Mouse (Mus musculus) G1E (cell line): ENCODE data around the gene Siah1a. TPM values are rescaled to one million over a fixed set of nuclear protein-coding genes. Genes with fewer than 3 reads are reported as not detected.
A peak's percentile ranks its signal among the peaks of the same experiment; 100 is the strongest.

Experiments used
- ATAC-seq: 2 replicates; pipeline ENCODE4 v1.8.0; 2016; ENCODE audit warnings: mild to moderate bottlenecking; ENCODE audit not compliant: insufficient number of reproducible peaks, poor library complexity, low FRiP score, severe bottlenecking; ENCODE audit errors: extremely low read depth
- DNase-seq: peaks from one replicate; pipeline ENCODE4 v3.0.0; 2012; ENCODE audit warnings: low spot score
- H3K27me3 ChIP-seq: 2 replicates; pipeline ENCODE4 v1.6.1; 2012; ENCODE audit warnings: mild to moderate bottlenecking, low read length, inconsistent platforms; ENCODE audit not compliant: insufficient read depth
- H3K36me3 ChIP-seq: replicated peaks from 2 replicates; pipeline ENCODE3; 2012; ENCODE audit warnings: mild to moderate bottlenecking, inconsistent platforms
- H3K4me1 ChIP-seq: 2 replicates; pipeline ENCODE4 v1.6.1; 2012; ENCODE audit warnings: low read depth, low read length, inconsistent platforms, mixed read lengths; ENCODE audit not compliant: insufficient read depth
- H3K4me3 ChIP-seq: 2 replicates; pipeline ENCODE4 v1.5.1; 2012; ENCODE audit warnings: low read depth, mild to moderate bottlenecking, inconsistent platforms, low read length, moderate library complexity, mixed read lengths
- H3K9me3 ChIP-seq: replicated peaks from 2 replicates; pipeline ENCODE4 v1.6.1; 2012; ENCODE audit warnings: inconsistent platforms
- CTCF ChIP-seq: IDR thresholded peaks from 2 replicates; pipeline ENCODE4 v1.5.1; 2012; ENCODE audit warnings: low read depth, low read length, inconsistent platforms, mixed read lengths
- GATA1 ChIP-seq: IDR thresholded peaks from 2 replicates; pipeline ENCODE4 v1.6.1; 2012; ENCODE audit warnings: borderline replicate concordance, low read length, inconsistent platforms, mixed read lengths
- GATA2 ChIP-seq: IDR thresholded peaks from 2 replicates; pipeline ENCODE4 v1.6.1; 2012; ENCODE audit warnings: low read depth, low read length, inconsistent platforms, borderline replicate concordance
- POLR2AphosphoS5 ChIP-seq: IDR thresholded peaks from 2 replicates; pipeline ENCODE4 v1.6.1; 2012; ENCODE audit warnings: low read depth, low read length, inconsistent platforms; ENCODE audit not compliant: insufficient replicate concordance
- TAL1 ChIP-seq: conservative IDR thresholded peaks from 2 replicates; pipeline ENCODE4 v1.6.1; 2012; ENCODE audit warnings: low read depth, low read length, inconsistent platforms, mixed read lengths
- polyA plus RNA-seq: library from polyadenylated mRNA; stranded (reverse); fragments of >175 nt; gene quantifications from 2 replicates; pipeline ENCODE4 v1.2.3, GENCODE M21; 2012
- total RNA-seq, 2 experiments: library from RNA; stranded (forward) in 1 of 2; stranded (reverse) in 1 of 2; fragments of 200-1000 nt in 1 of 2; fragments of >200 nt in 1 of 2; fragmentation: Nextera tagmentation in 1 of 2; gene quantifications; 2 replicates each; pipeline ENCODE4 v1.2.3; 2014 to 2017

Siah1a gene
- total RNA-seq (2014; fragmentation: Nextera tagmentation) (21.3 and 24.7 TPM in 2 replicates), total RNA-seq (2017) (17.2 and 21.0 TPM in 2 replicates), polyA plus RNA-seq (5.2 and 7.7 TPM in 2 replicates)

GRCm38 (mm10) chr8:86745221-86745934 is at the start of gene Siah1a, which contains the start of gene Gm10638:
Siah1a (minus strand) TSS chr8:86745934.
Gm10638 (plus strand) TSS chr8:86745699.
- no peak for TF ChIP-seq TAL1
- TF ChIP-seq GATA2: no peak
- TF ChIP-seq CTCF: no peak
- TF ChIP-seq GATA1: no peak
- TF ChIP-seq POLR2AphosphoS5: no peak
- H3K4me3 ChIP-seq: peak within 1 kb of the TSS; percentile 85
- peaks cover 3% of the 10 kb centered on the region; the same call in 1 of the 2 replicates for H3K27me3 ChIP-seq
- H3K9me3 ChIP-seq: no peaks in the 10 kb centered on the region
- H3K4me1 ChIP-seq: peaks cover 38% of the 10 kb centered on the region
- peak; percentile 52 for ATAC-seq
- DNase-seq: peak; percentile 48
- peaks cover 6% of the 10 kb centered on the region for H3K36me3 ChIP-seq

DNA sequence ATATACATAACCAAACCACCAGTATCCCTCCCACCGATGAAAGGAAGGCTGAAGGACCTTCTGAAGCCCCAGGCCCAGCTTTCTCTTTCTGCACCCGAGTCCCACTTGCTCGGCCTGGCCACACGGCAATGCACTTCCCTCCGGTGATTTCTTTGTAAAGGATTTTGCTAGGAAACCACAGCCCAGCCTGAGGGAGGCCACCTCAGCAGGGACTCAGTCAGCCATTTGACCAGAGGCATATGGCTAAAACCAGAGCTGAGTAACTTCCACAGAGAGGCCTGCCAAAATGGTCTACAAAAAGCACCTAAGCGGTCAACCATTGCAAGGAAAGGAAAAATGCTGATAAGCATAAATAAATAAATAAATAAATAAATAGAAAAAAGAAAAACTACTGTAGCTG is 49.0 kb upstream of the Siah1a start:
- no peaks in the 10 kb centered on the region for H3K4me1 ChIP-seq
- H3K4me3 ChIP-seq: no peak overlapping the region
- ATAC-seq: no peak
- TF ChIP-seq GATA2: no peak
- no peak for TF ChIP-seq TAL1
- no peak for TF ChIP-seq GATA1
- no peak for TF ChIP-seq CTCF
- TF ChIP-seq POLR2AphosphoS5: no peak
- no peak for DNase-seq
- H3K27me3 ChIP-seq: no peaks in the 10 kb centered on the region
- H3K9me3 ChIP-seq: no peaks in the 10 kb centered on the region
- no peaks in the 10 kb centered on the region for H3K36me3 ChIP-seq

DNA sequence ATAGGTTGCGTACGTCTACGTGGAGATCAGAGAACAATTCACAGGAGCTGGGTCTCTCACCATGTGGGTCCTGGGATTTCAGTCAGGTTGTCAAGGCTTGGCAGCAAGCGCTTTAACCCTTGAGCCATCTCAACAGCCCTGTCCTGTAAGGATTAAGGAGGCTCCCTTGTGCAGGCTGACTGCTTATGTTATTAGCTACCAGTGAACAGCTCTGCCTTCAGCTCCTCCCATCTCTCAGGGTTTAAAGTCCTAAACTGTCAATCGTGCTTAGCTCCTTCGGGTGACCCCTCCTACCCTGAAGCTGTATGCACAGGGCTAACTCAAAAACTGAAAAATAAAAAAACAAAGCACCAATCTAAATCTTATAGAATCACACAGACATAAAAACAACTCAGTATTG is 45.8 kb upstream of the Siah1a start:
- H3K36me3 ChIP-seq: no peaks in the 10 kb centered on the region
- ATAC-seq (no peak), DNase-seq (no peak)
- H3K4me3 ChIP-seq: no peak overlapping the region
- no peaks in the 10 kb centered on the region for H3K4me1 ChIP-seq
- peaks cover 6% of the 10 kb centered on the region; the same call in 1 of the 2 replicates for H3K27me3 ChIP-seq
- TF ChIP-seq GATA1: no peak
- TF ChIP-seq CTCF: no peak
- no peak for TF ChIP-seq GATA2
- TF ChIP-seq POLR2AphosphoS5: no peak
- TF ChIP-seq TAL1: no peak
- H3K9me3 ChIP-seq: no peaks in the 10 kb centered on the region

- H3K9me3 ChIP-seq: no peaks in the 10 kb centered on the region
- DNase-seq (no peak), ATAC-seq (no peak)
- no peak for TF ChIP-seq CTCF
- no peak for TF ChIP-seq POLR2AphosphoS5
- no peak for TF ChIP-seq TAL1
- no peak for TF ChIP-seq GATA1
- TF ChIP-seq GATA2: no peak
- peaks cover 6% of the 10 kb centered on the region; the same call in 1 of the 2 replicates for H3K27me3 ChIP-seq
- no peaks in the 10 kb centered on the region for H3K4me1 ChIP-seq
- no peak overlapping the region for H3K4me3 ChIP-seq
- H3K36me3 ChIP-seq: no peaks in the 10 kb centered on the region
These were observed 43.8 kb upstream of the Siah1a start for GRCm38 (mm10) chr8:86789576-86789975.

DNA sequence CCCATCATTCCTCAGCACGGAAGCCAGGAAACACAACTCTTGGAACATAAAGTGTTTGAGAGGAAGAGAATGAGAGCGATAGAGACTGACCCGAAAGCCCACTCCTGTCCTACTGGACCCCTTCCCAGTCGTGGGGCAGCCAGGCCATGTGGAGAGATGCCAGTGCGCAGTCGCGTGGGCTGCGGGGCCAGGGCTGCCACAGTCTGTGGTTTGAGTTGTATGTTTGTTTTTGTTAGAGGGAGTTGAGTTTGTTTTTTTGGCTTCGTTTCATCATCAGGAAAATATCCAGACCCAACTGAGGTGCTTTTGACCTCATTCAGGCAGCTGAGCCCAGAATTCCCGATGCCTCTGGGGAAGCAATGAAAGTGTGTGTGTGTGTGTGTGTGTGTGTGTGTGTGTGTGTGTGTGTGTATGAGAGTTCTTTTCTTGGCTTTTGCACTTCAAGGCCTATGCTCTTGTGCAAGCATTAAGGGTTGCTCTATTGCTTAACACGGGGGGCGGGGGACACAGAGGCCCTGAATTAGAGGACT is 42.2 kb upstream of the Siah1a start:
- no peak for DNase-seq
- H3K4me3 ChIP-seq: no peak overlapping the region
- TF ChIP-seq POLR2AphosphoS5: no peak
- no peaks in the 10 kb centered on the region for H3K4me1 ChIP-seq
- H3K36me3 ChIP-seq: no peaks in the 10 kb centered on the region
- H3K9me3 ChIP-seq: no peaks in the 10 kb centered on the region
- peaks cover 6% of the 10 kb centered on the region; the same call in 1 of the 2 replicates for H3K27me3 ChIP-seq
- ATAC-seq: no peak

GRCm38 (mm10) chr8:86786498-86786897 is 40.8 kb upstream of the Siah1a start:
- no peak for ATAC-seq
- TF ChIP-seq CTCF (no peak), TAL1 (no peak), POLR2AphosphoS5 (no peak), GATA2 (no peak), GATA1 (no peak)
- Histone ChIP-seq H3K9me3 (no peaks in the 10 kb centered on the region), H3K36me3 (no peaks in the 10 kb centered on the region), H3K4me1 (no peaks in the 10 kb centered on the region), H3K4me3 (no peak overlapping the region), H3K27me3 (peaks cover 6% of the 10 kb centered on the region; the same call in 1 of the 2 replicates)
- no peak for DNase-seq

GRCm38 (mm10) chr8:86781094-86781493 is 35.4 kb upstream of the Siah1a start:
- ATAC-seq: no peak
- Histone ChIP-seq H3K4me3 (no peak overlapping the region), H3K27me3 (peaks cover 7% of the 10 kb centered on the region), H3K36me3 (no peaks in the 10 kb centered on the region), H3K9me3 (no peaks in the 10 kb centered on the region), H3K4me1 (no peaks in the 10 kb centered on the region)
- TF ChIP-seq CTCF (no peak), GATA1 (no peak), GATA2 (no peak), TAL1 (no peak), POLR2AphosphoS5 (no peak)
- no peak for DNase-seq
